Mouse (Mus musculus) testis, postnatal 10 days (tissue): ENCODE measurements around the gene Cluh.

Source experiments
- DNase-seq: peaks from one replicate; pipeline ENCODE4 v3.0.0; 2021; ENCODE audit warnings: low spot score

The Cluh gene

DNA sequence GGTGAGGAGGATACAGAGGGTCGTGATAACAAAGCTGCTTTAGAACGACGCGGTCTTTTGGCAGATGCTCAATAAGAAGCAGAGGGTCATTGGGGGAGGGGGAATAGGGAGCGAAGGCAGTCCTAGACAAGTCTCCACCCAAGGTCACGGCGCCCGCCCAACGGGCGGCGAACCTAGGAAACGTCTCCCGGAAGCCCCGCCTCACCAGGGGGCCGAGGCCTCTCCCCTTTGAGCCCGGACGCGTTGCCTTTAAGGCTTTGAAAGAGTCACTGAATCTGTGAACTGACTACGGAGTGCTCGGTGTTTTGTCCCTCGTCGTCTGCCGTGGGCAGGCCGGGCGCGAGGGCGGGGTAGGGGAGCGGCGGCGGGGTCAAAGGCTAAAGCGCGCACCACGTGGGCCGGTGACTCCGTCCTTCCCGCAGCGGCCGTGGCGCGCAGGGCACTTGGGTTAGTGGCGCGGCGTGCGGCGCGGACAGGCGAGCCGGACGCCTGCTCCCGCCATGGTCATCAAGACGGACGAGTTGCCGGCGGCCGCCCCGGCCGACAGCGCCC is at the start of gene Cluh:
Gene Cluh (plus strand): TSS at position 401 of the 552 bp plus-strand sequence.
- peak; percentile 98 for DNase-seq

DNA sequence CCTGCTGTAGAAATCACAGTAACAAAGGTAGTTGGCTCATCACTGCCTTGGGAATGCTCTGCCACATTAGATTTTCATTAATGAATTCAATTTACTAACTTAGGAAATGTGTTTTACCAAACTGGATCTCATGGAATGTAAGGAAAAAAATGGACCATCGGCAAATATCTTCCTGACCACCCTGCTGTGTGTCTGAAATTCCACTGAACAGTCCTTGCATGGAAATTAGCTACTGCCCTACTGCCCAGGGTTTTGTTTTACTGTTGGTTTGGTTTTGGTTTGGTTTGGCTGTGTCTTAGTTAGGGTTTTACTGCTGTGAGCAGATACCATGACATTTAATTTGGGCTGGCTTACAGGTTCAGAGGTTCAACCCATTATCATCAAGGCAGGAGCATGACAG is 47.0 kb upstream of the Cluh start:
- no peak for DNase-seq

DNA sequence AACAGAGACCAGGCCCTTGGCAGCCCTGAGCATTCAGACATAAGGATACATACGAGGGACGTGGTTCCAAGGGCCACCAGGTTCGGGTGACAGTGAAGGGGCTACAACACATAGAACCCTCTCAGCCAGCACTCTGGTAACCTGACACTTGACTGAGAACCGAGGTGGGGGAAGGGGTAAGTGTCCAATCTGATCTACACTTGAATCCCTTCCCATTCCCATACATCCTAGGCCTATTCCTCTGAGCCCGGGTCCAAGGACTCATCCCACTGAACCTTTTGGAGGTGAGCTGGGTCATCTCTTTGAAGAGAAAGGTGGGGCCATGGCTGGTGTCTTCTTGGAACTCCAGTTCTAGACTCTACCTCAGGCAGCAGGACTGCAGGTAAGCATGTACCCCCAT is 39.2 kb upstream of the Cluh start:
- DNase-seq = no peak

DNA sequence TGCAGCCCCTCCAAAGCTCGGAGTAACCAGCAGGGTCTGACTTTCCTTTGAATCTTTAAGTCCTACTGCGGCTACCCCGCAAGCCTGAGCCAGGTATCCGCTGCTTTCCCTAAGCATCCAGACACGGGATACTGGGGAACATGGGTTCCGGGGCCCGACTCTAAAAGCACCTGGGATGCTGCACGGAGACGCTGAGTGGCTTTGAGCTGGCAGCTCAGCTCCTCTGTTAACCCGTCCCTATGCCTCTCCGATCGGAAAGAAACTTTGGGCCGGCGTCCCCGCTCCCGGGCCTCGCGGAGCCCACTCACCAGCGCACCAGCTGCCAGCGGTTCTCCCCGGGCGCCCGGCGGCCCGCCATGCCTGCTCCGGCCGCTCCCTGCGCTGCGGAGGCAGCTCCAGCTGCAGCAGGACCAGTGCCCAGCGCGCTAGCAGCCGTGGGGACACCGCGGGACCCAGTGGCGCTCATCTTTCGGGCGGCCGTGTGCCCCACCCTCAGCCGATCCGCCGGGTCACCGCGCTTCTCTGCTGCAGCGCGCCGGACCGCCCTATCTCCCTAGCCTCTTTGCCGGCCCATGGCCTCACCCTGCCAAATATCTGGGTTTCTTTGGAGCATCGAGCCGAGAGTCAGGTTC is 38.6 kb upstream of the Cluh start, which contains the start of gene Rap1gap2:
Gene Rap1gap2 (minus strand): TSS at position 371 of the 632 bp plus-strand sequence.
- no peak for DNase-seq

DNA sequence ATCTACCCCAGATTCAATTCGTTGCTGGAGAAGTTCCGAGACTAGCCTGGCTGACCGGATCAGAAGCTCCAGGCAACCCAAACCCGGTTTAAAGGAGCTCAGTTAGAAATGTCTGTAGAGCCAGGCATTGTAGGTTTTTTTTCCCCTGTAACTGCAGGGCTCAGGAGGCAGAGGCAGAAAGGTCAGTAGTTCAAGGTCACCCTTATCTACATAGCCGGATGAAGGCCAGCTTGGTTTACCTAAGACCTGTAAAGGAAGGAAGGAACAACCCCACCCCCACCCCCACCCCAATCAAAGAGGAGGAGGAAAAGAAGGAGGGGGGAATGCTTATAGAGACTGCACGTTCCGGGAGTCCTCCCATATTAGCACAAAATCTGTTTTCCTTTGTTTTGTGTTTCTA is 37.9 kb upstream of the Cluh start:
- DNase-seq = no peak

DNA sequence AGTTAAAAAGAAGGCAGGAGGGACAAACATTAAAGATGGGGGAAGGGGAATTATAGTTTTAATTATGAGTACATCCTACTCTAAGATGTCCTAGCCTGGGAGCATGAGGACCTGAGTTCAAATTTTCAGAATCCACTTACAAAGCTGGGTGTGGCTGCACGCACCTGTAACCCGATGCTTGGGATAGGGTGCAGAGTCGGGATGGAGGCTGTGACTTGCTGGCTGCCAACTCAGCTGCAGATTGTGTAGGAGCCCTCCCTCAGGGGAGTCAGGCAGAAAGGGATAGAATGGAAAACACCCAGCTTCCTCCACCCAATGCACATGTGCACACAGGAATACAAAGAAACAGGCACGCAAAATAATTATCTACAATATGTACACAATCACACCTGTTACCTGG is 35.9 kb upstream of the Cluh start:
- no peak for DNase-seq

DNA sequence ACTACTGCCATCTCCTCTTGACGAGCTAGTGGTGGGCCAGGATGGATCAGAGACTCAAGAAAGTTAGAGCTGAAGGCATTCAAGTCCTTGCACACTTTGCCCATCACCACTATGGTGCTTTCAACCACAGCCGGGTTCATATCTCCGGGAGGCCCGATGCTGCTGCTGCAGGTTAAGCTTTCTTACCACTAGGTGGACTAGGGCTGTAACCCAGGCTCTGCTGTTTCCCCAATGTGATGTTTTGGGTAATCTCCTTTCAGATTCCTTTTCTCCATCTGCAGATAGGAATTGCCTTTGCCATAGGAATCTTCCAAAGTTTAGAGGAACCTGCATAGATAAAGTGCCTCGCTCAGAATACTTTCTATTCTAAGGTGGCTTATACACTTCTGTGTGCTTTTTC is 33.7 kb upstream of the Cluh start:
- no peak for DNase-seq

DNA sequence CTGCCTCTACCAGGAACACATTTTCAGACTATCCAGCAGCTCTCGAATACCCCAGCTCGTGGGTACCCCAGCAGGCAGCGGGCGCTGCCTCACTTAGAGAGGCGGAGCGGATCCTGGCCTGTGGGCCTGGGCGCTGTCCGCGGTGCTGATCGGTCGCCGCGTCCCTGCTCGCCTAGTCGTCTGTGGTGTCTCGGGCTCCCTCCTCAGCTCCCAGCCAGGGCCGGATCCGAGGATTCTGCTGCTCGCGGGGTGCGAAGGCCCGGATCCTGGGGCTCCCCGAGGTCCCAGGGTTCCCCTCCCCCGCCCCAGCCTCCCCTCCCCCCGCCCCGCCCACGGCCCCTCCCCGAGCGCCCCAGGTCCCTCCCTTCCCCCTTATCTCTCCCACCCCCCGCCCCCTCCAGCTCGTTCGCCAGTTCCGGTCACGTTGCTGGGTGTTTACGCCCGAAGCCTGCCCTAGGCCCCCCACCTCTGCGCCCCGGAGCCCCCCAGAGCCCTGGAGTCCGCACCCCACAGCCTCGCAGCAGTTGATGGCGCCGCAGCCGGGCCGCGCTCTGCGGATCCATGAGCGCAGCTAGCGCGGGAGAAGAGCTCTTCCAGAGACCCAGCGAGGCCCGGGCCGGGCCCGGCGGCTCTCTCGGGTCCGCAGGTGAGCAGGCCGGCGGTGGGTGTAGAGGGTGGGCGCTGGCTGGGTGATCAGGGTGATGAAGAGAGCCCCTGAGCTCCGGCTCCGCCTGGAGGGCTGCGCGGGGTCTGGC is 29.9 kb upstream of the Cluh start, which contains the start of gene Ccdc92b:
Gene Ccdc92b (plus strand): TSS at position 405 of the 755 bp plus-strand sequence.
- DNase-seq = peak; percentile 93

DNA sequence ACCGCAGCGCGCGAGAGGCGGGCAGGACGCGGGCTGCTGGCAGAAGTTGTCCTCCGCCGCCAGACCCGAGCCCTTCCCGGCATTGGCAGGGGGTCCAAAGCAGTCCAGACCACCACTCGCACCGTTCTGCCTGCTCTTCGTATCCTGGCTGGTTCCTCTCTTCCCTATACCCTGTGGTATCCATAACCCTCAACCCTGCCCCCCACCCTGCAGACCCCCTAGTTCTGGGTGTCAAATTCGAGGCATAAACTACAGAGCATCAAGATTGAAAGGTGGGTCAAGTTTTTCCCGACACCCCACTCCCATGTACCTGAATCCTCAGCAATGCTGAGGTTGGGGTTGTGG is 29.4 kb upstream of the Cluh start:
- no peak for DNase-seq

DNA sequence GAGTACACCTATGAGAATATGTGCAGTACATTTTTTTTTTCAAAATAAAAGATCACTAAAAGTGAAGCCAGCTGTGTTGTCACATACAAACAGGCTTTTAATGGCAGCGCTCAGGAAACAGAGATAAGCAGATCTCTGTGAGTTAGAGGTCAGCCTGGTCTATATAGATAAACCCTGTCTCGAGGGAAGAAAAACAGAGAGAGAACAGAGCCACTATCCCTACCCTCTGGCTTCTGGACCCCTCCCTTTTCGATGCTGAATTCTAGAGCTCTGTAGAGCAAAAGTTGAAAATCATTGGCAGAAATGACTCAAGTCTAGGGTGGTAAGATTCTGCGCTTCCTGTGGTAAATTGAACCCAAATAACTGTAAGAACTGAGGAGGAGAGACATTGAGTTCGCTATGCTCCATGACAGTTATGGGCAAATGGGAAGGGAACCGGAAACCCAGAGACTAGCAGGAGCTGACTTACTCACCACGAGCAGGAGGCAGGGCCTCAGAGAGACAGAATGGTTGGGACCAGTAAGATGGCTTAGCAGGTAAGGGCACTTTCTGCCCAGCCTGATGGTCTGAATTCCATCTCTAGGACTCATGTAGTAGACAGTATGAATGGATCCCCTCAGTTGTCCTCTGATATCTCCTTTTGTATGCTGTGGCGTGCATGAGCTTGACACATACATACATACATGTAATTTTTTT is 27.2 kb upstream of the Cluh start:
- DNase-seq = no peak

DNA sequence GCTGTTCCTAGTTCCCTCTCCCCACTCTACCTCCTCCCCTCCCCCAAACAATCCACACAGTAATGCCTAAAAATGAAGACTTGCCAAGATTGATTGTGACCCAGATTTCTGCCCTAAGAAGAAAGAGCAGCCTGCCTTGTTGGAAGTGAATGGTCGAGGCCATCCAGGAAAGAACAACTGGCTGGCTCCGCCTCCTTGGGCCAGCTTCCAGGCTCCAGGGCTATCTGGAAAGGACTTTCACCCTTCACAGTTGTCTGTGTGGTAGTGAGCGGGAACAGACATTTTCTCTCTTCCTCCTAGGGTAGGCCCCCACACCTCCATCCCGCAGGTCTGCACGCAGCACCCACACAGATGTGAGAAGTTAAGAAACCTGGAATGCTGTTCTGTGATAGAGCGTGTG is 25.6 kb upstream of the Cluh start:
- DNase-seq = peak; percentile 54

DNA sequence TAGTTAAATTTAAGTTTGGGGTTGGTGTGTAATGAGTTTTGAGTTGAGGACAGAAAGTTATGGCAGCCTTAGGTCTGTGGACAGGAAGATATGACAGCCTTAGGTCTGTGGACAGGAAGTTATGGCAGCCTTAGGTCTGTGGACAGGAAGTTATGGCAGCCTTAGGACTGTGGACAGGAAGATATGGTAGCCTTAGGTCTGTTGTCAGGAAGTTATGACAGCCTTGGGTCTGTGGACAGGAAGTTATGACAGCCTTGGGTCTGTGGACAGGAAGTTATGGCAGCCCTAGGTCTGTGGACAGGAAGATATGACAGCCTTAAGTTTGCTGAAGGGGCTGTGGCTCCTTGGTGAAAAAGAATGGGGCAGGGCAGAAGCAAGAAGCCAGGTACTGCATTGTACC is 24.0 kb upstream of the Cluh start:
- no peak for DNase-seq

DNA sequence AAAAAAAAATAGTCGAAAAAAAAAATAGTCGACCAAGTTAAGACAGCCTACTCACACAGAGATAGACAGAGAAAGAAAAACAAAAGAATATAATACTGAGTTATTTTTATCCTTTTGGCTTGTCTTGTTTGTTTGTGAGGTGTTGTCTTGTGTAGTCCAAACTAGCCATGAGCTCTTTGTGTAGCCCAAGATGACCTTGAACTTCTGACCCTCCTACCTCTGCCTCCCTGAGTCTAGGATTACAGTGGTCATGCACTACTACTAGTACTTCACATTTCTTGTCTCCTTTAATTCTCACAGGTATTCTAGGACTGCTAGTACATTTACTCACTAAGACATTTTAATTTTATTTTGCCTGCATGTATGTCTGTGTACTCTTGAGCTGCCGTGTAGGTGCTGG is 21.8 kb upstream of the Cluh start:
- DNase-seq = no peak

DNA sequence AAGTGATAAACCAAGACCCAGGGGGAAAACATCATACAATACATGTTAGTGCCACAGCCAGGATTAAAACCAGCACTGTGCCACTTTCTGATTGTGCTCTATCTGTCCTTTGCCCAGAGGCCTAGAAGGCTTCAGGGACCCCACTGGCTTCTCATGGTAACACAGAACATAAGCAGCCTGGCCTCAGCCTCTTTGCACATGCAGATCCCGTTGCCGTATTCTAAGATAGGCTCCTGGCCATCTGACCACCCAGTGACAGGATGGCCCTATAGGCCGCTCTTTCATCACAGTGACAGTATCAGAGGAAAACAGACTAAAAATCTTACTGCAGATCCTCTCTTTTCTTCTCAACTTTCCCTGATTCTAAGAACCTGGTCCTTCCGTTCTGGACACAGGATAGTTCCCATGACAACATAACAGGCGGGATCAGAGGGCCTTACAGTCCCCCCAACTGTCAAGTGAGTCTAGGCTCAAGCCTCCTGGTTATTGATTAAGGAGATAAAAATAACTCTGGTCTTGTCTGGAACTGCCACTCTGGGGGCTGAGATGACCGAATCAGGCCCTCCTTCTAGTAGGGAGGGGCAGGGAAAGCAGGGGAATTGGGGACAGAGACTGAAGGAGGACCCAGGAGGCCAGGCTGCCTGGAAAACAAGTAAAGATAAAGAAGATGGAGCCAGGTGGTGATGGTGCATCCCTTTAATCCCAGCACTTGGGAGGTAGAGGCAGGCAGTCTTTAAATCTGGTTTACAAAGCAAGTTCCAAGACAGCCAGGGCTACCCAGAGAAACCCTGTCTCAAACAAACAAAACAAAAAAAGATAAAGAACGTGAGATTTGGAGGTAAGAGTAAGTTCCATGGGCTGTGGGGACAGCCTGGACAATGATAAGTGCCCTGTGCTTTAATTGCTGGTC is 17.2 kb upstream of the Cluh start:
- no peak for DNase-seq

DNA sequence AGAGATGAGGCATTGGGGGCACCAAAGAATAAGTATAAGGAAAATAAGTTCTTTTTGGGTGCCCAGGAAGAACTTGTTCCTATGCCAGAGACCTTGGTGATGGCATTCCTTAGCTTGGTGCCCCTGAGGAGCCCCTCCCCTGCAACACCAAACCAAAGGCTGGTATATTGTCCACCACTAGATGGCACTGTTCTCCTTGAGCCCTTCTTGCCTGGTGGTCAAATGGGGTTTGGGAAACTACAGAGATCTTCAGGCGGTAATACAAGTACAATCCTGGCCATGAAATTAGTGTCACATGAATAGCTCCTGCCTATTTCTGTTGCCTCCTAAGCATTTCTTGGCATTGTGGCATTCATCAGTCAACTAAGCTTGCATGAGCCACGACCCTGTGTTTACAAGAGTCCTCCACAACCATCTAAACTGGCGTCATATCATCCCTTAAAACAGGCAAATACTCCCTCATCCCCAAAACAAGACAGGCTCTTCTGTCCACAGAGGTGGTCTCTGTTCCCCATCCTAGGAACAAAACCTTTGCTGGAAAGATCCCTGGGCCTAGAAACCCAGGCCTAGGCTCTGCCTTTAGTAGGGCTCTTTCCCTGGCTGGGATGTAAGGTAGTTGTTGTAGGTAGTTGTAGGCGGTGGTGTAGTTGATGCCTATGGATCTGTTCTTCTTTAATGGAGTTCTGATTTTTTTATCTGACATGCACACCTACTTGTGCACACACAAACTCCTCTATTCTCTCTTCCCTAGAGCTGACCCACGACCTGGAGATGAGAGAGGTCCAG is 14.6 kb upstream of the Cluh start:
- peak; percentile 68 for DNase-seq

DNA sequence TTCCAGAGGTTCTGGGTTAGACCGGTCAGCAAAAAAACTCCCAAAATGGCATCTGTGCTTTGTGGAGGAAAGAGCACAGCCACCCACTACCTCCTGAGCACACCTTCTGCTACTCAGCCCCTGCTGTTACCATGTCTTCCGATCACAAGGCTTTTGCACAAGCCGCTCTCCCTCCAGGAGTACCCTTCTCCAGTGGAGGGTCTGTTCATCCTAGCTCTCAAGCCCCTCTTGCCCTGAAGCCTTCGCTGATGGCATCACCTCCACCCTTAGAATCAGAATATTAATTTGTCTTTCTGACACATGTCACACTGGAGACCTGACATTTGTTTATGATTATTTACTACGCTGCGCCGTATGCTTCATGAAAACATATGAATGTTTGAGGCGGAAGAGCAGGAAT is 11.8 kb upstream of the Cluh start:
- no peak for DNase-seq

DNA sequence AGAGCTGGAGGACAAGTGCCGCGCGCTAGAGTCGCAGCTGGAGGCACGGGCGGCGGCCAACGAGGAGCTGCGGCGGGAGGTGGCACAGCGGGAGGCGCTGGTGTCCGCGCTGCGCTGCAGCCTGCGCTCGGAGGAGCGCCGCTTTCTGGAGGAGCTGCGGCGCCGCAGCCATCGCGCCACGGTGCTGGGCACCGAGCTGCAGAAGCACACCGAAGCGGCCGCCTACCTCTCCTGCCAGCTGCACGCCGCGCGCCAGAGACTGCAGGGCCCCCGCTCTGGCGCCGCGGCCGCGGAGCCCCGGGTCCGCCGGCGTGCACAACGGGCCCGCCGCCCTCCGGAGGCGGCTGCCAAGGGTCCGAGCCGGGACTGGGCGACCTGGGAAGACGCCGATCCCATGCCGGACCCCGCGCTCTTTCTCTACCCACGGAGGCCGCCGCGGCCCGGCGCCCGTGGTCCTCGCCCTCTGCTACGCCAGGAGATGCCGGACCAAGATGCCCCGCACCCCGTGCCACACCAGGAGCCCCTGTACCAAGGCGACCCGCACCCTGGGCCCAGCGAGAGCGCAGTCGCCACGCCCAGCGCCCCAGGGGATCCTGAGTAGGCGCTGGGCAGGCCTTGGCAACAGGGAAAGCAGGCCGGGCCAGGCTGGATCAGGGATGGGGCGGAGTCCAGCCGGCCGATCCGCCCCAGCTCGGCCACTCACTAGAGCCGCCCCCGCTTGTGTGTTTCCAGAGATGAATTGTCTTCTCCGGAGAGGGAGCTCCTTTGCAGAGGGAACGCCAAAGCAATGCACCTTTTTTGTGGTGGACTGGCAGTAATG is 11.1 kb upstream of the Cluh start:
- peak; percentile 85 for DNase-seq

DNA sequence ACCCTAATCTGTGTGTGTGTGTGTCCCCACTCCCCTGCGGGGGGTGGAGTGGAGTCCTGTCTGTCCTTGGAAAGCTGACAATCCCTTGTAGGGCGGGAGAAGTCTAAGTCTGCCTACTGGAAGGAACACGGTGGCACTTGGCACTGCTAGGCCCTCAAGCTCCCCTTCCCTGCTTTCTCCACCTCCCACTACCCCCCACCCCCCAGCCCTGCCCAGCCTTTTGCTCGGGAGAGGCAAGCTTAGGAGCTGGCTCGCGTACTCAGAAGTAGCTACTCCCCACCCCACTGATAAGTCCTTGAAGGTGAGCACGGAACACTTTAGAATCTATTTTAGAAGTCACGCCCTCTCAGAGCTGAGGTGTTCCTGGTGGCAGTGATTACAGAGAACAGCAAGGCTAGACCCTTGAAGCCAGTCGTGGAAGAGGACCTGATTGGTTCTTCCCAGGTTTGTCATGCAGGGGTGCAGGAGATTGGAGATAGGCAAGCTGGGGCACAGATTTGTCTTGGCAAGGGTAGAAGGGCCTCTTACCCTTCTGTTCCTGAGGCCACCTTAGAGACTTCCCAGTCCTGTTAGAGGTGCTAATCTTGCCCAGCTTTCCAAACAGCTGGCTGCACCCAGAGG is 10.4 kb upstream of the Cluh start:
- no peak for DNase-seq

DNA sequence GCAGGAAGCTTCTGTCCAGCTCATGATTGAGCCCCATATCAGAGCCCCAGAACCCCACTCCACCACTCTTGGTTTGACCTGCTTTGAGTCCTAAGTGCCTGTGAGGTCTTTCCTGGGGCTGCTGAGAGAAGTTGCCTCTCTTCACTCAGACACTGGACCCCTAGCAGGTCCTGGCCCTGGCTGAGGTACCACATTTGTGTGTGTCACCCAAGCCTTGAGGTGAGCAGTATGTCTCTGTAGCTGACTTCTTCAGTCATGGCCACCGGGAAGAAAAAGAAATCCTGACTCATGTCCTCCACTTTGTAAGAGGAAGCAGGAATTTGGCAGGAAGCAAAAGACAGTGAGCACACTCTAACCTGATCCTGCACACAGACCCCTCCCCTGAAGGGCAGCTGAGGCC is 9.7 kb upstream of the Cluh start:
- no peak for DNase-seq

DNA sequence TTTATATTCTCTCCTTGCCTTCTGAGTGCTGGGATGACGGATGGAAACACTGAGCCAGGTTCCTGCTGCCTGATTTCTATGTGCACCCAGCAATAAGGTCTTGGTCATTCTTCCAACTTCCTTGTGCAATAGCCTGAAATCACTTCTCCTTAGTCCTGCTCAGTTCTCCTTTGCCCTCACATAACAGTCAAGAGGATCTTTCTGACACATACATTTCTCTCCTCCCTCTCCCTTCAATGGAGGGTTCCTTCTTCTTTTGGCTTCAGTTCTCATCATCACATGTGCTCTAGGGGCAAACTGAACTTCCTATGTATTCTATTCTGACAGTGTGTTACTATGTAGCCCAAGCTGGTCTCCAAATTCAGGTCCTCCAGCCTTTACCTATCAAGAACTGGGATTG is 1.3 kb upstream of the Cluh start:
- DNase-seq = no peak
